Mouse (Mus musculus): ENCODE data around the gene Larp6.

DNA sequence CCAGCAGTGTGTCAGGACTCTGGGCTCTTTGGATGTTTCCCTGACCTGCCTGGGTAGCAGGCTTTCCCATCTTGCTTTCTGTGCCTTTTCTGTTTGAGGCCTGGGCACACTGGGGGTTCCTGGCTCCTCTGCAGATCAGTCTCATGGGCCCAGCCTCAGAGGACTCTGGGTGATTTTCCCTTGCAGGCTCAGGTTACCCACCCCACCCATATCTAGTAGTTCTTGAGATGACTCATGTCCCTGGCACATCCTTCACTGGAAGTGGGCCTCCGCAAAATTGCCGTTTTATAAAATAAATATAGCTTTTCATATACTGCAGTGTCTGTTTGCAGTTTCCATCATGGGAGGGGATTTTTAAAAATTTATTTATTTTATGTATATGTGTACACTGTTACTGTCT, 21.5 kb downstream of the Larp6 start:
- TF ChIP-seq CTCF (IDR thresholded peaks at IDR 0.05) (no peak), EP300 (IDR thresholded peaks at IDR 0.05) (no peak)

All from lung, postnatal 0 days (tissue).